Mouse (Mus musculus): ENCODE data around the gene Usp54. TPM values are rescaled to one million over a fixed set of nuclear protein-coding genes. Genes with fewer than 3 reads are reported as not detected.

Gene Usp54
- 4.7 TPM for polyA plus RNA-seq (2017; shearing (Covaris generic))

GRCm38 (mm10) chr14:20640644-20641437 lies at the start of gene Usp54:
Gene Usp54, minus strand, starts transcription at chr14:20641063.

DNA sequence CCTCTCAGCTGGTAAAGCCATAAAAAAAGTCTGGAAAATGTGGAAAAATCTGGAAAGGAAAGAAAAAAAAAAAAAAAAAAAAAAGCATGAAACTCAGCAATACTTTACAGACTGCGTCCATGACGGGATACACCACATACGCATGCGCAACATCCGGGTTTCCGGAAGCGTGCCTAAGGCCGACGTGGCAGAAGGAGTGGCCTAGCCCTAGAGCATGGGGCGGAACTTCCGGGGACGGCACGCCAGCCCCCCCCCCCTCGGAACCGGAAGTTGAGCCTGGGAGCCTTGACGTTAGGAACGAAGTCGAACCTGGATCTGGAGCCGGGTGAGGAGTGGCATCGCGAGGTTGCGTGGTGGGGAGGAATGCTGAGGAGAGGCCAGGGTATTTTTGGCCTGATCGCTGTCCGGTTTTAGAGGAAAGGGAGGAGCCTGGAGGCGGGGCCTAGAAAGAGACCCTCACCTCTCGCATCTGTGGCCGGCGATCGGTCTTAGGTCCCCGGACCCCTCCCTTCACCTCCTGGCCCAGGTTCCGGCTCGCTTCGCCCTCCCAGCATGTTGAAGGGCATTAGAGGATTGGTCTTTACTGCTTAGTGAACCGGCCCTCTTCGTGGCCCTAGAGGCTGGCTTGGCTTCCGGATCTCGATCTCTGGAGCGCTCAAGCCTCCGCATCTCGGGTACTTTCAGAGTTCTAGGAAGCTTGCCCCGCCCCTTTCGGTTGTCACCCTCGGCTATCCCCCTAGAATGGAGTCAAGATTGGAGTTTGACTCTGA lies 33.4 kb upstream of the Usp54 start, which contains the start of gene Sec24c:
TSS of gene Sec24c (plus strand) at position 245 of the 770 bp plus-strand sequence.

DNA sequence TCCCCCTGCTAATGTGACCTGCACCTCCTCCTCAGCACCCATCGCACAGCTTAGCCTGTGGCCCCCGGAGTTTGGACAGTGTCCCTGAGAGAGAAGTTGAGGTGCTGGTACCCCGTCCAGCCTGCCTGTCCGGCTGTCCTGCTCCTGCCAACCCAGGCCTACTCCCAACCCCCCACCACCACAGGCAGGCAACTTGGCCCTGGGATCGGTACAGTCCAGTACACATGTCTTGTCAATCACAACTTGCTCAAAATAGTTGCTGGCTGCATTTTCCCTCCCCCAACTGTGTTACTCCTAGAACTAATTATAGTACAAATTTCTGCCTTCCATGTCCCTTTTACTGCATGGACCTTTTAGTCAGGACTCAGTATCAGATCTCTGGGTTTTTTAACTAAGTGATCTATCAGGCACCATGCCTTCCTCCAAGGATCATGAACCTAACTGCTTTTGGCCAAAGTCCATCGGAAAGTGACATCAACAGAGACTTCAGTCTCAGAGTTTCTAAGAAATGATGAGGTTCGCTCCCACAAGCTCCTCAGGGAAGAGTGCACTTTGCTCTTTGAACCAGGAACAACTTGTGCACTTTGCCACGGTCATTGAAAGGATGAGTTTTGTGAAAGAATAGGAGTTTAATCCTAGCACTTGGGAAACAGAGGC lies 27.4 kb upstream of the Usp54 start, which contains the start of gene Synpo2l:
TSS of gene Synpo2l (minus strand) at position 201 of the 657 bp plus-strand sequence.

DNA sequence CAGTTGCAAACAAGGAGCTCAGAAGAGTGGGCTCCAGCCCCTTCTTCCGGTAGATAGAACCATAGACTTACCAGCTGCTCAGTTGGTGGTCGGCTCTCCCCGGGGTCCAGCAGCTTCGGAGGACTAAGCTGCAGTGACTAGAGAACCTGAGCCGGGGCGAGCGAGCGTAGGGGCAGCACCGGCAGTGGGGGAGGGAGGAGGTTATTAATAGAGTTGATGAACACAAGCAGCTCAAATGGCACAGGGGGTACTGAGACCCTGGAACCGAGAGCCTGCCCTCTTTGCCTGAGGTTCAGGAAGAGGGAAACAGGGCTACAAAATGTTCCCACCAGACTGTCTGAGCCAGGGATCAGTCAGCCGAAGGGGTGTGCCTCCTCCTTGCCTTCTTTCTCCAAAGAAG lies 15.5 kb upstream of the Usp54 start, which contains the start of gene Myoz1:
TSS of gene Myoz1 (minus strand) at position 180 of the 400 bp plus-strand sequence.

GRCm38 (mm10) chr14:20546415-20546814 lies 94.4 kb downstream of the Usp54 start, which contains the start of gene Ppp3cb:
Gene Ppp3cb, minus strand, starts transcription at chr14:20546573.

Other genes starting within 250 kb of the Usp54 start
- gene Mrps16, start 247.4 kb downstream of the Usp54 start, polyA plus RNA-seq (2017; shearing (Covaris generic)), result 109 TPM
- gene Cfap70, start 188.8 kb downstream of the Usp54 start, polyA plus RNA-seq (2017; shearing (Covaris generic)), result not detected
- gene Anxa7, start 160.9 kb downstream of the Usp54 start, polyA plus RNA-seq (2017; shearing (Covaris generic)), result 56.3 TPM
- gene Mss51, start 144.2 kb downstream of the Usp54 start, polyA plus RNA-seq (2017; shearing (Covaris generic)), result 0.89 TPM
- 12.9 TPM for gene Ppp3cb, start 94.5 kb downstream of the Usp54 start, polyA plus RNA-seq (2017; shearing (Covaris generic))
- gene Myoz1, start 15.5 kb upstream of the Usp54 start, polyA plus RNA-seq (2017; shearing (Covaris generic)), result not detected
- gene Synpo2l, start 27.3 kb upstream of the Usp54 start, polyA plus RNA-seq (2017; shearing (Covaris generic)), result 0.07 TPM
- gene Sec24c, start 33.2 kb upstream of the Usp54 start, polyA plus RNA-seq (2017; shearing (Covaris generic)), result 280 TPM
- gene Fut11, start 53.9 kb upstream of the Usp54 start, polyA plus RNA-seq (2017; shearing (Covaris generic)), result 5.0 TPM
- 135 TPM for gene Chchd1, start 61.9 kb upstream of the Usp54 start, polyA plus RNA-seq (2017; shearing (Covaris generic))
- gene Zswim8, start 66.5 kb upstream of the Usp54 start, polyA plus RNA-seq (2017; shearing (Covaris generic)), result 19.9 TPM
- 13.4 TPM for gene Ndst2, start 93.5 kb upstream of the Usp54 start, polyA plus RNA-seq (2017; shearing (Covaris generic))
- 9.9 TPM for gene Camk2g, start 153.0 kb upstream of the Usp54 start, polyA plus RNA-seq (2017; shearing (Covaris generic))
- not detected for gene Plau, start 195.6 kb upstream of the Usp54 start, polyA plus RNA-seq (2017; shearing (Covaris generic))

Data from activated CD4-positive, CD25-positive, alpha-beta regulatory T cell, adult 9 weeks (primary cell).